Mouse (Mus musculus) neural tube, embryonic 15.5 days (tissue): ENCODE data around the gene Alox5ap. TPM values are rescaled to one million over a fixed set of nuclear protein-coding genes. Genes with fewer than 3 reads are reported as not detected.

Source experiments
- ATAC-seq: fragments of 200-750 bp; cut with Nextera tagmentation; 2 replicates; pipeline ENCODE4 v1.8.0; 2017; ENCODE audit warnings: mild to moderate bottlenecking, moderate TSS enrichment, moderate library complexity; ENCODE audit not compliant: low FRiP score
- H3K27ac ChIP-seq: fragments of 300-500 bp; sonication (generic); replicated peaks from 2 replicates; pipeline ENCODE4 v1.5.1; 2015; ENCODE audit warnings: mild to moderate bottlenecking, inconsistent platforms
- H3K27me3 ChIP-seq: fragments of 300-500 bp; sonication (generic); replicated peaks from 2 replicates; pipeline ENCODE4 v1.6.1; 2015; ENCODE audit warnings: inconsistent platforms
- H3K36me3 ChIP-seq: fragments of 300-500 bp; sonication (generic); 2 replicates; pipeline ENCODE4 v1.6.1; 2015; ENCODE audit warnings: inconsistent platforms
- H3K4me1 ChIP-seq: fragments of 300-500 bp; sonication (generic); 2 replicates; pipeline ENCODE4 v1.6.1; 2015; ENCODE audit warnings: inconsistent platforms
- H3K4me2 ChIP-seq: fragments of 300-500 bp; sonication (generic); 2 replicates; pipeline ENCODE4 v1.6.1; 2015; ENCODE audit warnings: inconsistent platforms, mild to moderate bottlenecking, moderate library complexity
- H3K4me3 ChIP-seq: fragments of 300-500 bp; sonication (generic); replicated peaks from 2 replicates; pipeline ENCODE4 v1.5.1; 2015; ENCODE audit warnings: mild to moderate bottlenecking, inconsistent platforms
- H3K9ac ChIP-seq: fragments of 300-500 bp; sonication (generic); replicated peaks from 2 replicates; pipeline ENCODE4 v1.6.1; 2015; ENCODE audit warnings: mild to moderate bottlenecking, inconsistent platforms
- H3K9me3 ChIP-seq: fragments of 300-500 bp; sonication (generic); replicated peaks from 2 replicates; pipeline ENCODE4 v1.6.1; 2016; ENCODE audit warnings: inconsistent platforms
- WGBS: fragments of 180-500 bp; shearing (Covaris S2); methylation state at CpG from one replicate; pipeline ENCODE4 v1.1.7; 2015; ENCODE audit warnings: mixed read lengths; 5-methylcytosine and 5-hydroxymethylcytosine counted together
- polyA plus RNA-seq: library from polyadenylated mRNA; unstranded; fragments of >200 nt; fragmentation: Nextera tagmentation; extraction: Ambion mirVana; gene quantifications from 2 replicates; pipeline ENCODE4 v1.2.1, GENCODE M21; 2015

Alox5ap gene
- polyA plus RNA-seq, 1 experiment from 2014 or later = 12.0 TPM

GRCm38 (mm10) chr5:149287148-149288038 is 22.8 kb downstream of the Alox5ap start:
- WGBS = 21% methylated on average over 41 of the region's 41 CpGs

DNA sequence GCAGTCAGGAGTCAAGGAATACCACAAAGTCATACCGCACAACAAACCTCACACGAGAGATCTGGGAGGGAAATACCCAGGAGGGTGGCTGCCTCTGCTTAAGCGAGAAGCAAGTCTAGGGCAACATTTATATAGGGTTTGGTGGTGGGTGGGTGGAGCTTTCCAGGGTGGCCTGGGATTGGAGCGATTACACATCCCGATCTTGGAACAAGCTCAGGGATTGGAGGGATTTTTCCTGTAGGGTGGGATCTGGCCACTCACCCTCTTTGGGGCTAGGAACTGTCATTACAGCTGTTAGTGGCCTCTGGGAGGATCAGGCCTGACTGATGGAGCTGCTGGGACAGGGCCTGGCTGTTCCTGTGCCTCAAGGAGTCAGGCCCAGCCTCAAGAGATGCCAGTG is 26.7 kb downstream of the Alox5ap start:
- Histone ChIP-seq H3K4me2 (no peak overlapping the region), H3K9me3 (no peaks in the 10 kb centered on the region), H3K27ac (no peak overlapping the region), H3K4me3 (no peak overlapping the region), H3K27me3 (no peaks in the 10 kb centered on the region), H3K9ac (no peak overlapping the region), H3K36me3 (no peaks in the 10 kb centered on the region), H3K4me1 (peaks cover 15% of the 10 kb centered on the region; the same call in 1 of the 2 replicates)
- 90% methylated on average over 5 of the region's 5 CpGs for WGBS
- ATAC-seq = no peak

More at GRCm38 (mm10) chr5:149287148-149288038, 22.8 kb downstream of the Alox5ap start:
- no peaks in the 10 kb centered on the region for H3K9me3 ChIP-seq
- peak; percentile 62 for ATAC-seq
- H3K4me2 ChIP-seq = peak overlapping the region; percentile 62
- H3K27me3 ChIP-seq = no peaks in the 10 kb centered on the region
- peak overlapping the region; percentile 40 for H3K4me3 ChIP-seq
- H3K27ac ChIP-seq = peak overlapping the region; percentile 70
- peaks cover 18% of the 10 kb centered on the region; the same call in 1 of the 2 replicates for H3K4me1 ChIP-seq
- H3K36me3 ChIP-seq = no peaks in the 10 kb centered on the region
- H3K9ac ChIP-seq = peak overlapping the region; percentile 45

- Histone ChIP-seq H3K9me3 (no peaks in the 10 kb centered on the region), H3K27ac (no peak overlapping the region), H3K9ac (no peak overlapping the region), H3K4me3 (no peak overlapping the region), H3K4me1 (0 out of 2 replicates have a peak, but pooled peaks cover 2% of the 10 kb centered on the region), H3K27me3 (no peaks in the 10 kb centered on the region), H3K36me3 (no peaks in the 10 kb centered on the region), H3K4me2 (no peak overlapping the region)
- ATAC-seq = no peak
- 78% methylated on average over 4 of the region's 4 CpGs for WGBS
Measured at GRCm38 (mm10) chr5:149293071-149293470, 28.5 kb downstream of the Alox5ap start.

DNA sequence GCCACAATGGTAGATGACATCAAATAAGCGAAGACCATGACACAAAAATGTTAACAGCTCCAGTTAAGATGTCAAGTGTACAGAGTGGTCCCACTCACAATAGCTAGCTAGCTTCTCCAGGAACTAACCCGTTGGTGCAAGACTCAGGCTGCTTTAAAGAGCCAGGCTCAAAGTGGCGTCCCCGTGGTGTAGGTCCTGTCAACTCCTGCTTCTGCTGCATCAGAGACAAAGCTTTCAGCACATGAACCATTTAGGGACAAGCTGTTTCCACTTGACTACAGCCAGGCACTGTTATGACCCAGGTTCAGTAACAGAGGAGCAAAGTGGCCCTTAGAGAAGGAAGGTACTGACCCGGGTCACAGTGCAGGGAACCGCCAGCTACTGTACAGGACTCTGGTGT is 32.2 kb downstream of the Alox5ap start:
- Histone ChIP-seq H3K27ac (no peak overlapping the region), H3K9ac (no peak overlapping the region), H3K9me3 (no peaks in the 10 kb centered on the region), H3K36me3 (no peaks in the 10 kb centered on the region), H3K4me2 (no peak overlapping the region), H3K27me3 (no peaks in the 10 kb centered on the region), H3K4me1 (no peaks in the 10 kb centered on the region), H3K4me3 (no peak overlapping the region)
- ATAC-seq = no peak
- WGBS = 95% methylated on average over 6 of the region's 6 CpGs

DNA sequence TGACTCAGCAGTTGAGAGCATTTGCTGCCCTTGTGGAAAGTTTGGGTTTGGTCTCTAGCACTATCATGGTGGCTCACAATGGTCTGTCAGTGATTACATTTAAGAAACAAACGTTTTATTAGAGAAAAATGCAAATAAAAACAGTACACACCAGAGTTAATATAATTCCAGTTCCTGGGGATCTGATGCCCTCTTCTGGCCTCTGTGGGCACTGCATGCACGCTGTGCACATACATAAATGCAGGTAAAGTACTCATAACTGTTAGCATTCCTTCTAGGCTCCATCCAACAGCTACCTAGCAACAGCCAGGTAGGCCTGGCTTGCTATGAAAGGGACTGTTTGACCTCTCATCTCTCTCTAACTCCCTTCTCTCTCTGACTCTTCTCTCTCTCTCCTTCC is 32.9 kb downstream of the Alox5ap start:
- ATAC-seq = no peak
- Histone ChIP-seq H3K4me2 (no peak overlapping the region), H3K4me3 (no peak overlapping the region), H3K36me3 (no peaks in the 10 kb centered on the region), H3K4me1 (no peaks in the 10 kb centered on the region), H3K27me3 (no peaks in the 10 kb centered on the region), H3K27ac (no peak overlapping the region), H3K9me3 (no peaks in the 10 kb centered on the region), H3K9ac (no peak overlapping the region)
- WGBS = 71% methylated on average over 2 of the region's 2 CpGs

DNA sequence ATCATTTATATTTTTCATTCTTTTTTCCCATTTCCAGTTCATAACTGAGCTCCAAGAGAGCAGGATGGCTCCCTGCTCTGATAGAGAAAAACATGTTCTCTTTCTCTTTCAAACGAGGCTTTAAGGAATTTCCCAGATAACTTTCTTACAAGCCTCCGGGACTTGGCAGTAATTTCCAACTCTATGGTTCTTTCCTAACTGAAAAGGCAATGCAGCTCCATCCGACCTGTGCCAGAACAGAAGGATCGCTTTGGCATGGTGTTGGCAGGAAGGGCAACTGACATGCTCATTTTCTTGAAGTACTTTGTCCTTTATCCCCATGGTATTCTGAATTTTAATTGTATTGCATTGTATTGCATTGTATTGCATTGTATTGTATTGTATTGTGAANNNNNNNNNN is 33.7 kb downstream of the Alox5ap start:
- Histone ChIP-seq H3K4me3 (no peak overlapping the region), H3K9me3 (no peaks in the 10 kb centered on the region), H3K4me1 (no peaks in the 10 kb centered on the region), H3K4me2 (no peak overlapping the region), H3K27me3 (no peaks in the 10 kb centered on the region), H3K9ac (no peak overlapping the region), H3K27ac (no peak overlapping the region), H3K36me3 (no peaks in the 10 kb centered on the region)
- 65% methylated on average over 4 of the region's 4 CpGs for WGBS
- no peak for ATAC-seq

- no peaks in the 10 kb centered on the region for H3K27me3 ChIP-seq
- ATAC-seq = no peak
- WGBS = 73% methylated on average over 23 of the region's 23 CpGs
Measured at GRCm38 (mm10) chr5:149312884-149313652, 48.5 kb downstream of the Alox5ap start.

GRCm38 (mm10) chr5:149314514-149315081 is 50.0 kb downstream of the Alox5ap start:
- H3K27me3 ChIP-seq = no peaks in the 10 kb centered on the region
- H3K9me3 ChIP-seq = no peaks in the 10 kb centered on the region
- H3K36me3 ChIP-seq = no peaks in the 10 kb centered on the region
- H3K4me1 ChIP-seq = peaks cover 20% of the 10 kb centered on the region
- H3K4me2 ChIP-seq = no peak overlapping the region
- WGBS = 83% methylated on average over 12 of the region's 12 CpGs
- H3K27ac ChIP-seq = no peak overlapping the region
- ATAC-seq = no peak
- no peak overlapping the region for H3K9ac ChIP-seq
- H3K4me3 ChIP-seq = no peak overlapping the region

More at GRCm38 (mm10) chr5:149312884-149313652, 48.5 kb downstream of the Alox5ap start:
- Histone ChIP-seq H3K4me1 (peaks cover 15% of the 10 kb centered on the region), H3K4me2 (no peak overlapping the region), H3K9ac (no peak overlapping the region), H3K9me3 (no peaks in the 10 kb centered on the region), H3K4me3 (no peak overlapping the region), H3K36me3 (no peaks in the 10 kb centered on the region), H3K27ac (no peak overlapping the region)

DNA sequence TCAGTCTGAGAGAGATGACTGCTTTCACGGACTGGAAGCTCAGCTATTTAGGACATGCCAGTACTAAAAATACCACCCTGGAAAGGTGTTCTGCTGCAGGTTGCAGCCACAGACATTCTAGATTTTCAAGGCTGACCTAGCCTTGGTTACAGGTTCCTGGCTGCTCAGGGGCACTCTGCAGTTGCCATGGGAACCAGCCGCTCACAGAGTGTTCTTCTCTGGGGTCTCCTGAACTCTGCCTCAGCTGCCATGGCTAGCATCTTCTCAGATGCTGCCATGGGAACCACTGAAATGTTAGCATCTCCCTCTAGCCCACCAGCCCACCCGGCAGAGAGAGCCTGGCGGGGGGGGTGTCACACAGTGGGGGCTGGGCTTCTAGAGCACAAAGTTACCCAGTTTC is 52.4 kb downstream of the Alox5ap start:
- Histone ChIP-seq H3K4me1 (peaks cover 40% of the 10 kb centered on the region), H3K27ac (peak overlapping the region; percentile 51), H3K9me3 (no peaks in the 10 kb centered on the region), H3K9ac (no peak overlapping the region), H3K27me3 (no peaks in the 10 kb centered on the region), H3K4me2 (no peak overlapping the region), H3K4me3 (no peak overlapping the region), H3K36me3 (no peaks in the 10 kb centered on the region)
- 11% methylated on average over 4 of the region's 4 CpGs for WGBS
- peak; percentile 46; the same call in 1 of the 2 replicates for ATAC-seq

DNA sequence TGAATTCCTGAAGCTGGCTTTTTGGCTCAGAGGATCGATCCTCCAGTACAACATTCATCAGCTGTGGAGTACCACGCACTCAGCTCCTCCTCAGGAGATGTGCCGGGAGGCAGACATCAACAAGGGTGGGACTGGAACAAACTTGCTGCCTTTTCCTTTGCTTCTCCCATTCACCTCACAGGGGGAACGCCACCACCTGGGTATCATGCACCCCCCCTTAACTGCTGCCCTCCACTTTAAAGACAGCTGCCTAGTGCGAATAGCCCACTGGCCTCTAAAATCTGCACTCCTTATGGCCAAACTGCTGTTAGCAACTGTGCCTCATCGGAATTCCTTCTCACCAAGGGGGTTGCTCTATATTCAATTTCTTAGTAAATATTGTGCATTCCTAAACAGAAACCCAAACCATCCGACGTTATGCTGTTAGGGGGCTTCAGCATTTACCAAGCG is 55.3 kb downstream of the Alox5ap start:
- Histone ChIP-seq H3K36me3 (no peaks in the 10 kb centered on the region), H3K27me3 (no peaks in the 10 kb centered on the region), H3K9me3 (no peaks in the 10 kb centered on the region), H3K4me2 (peak overlapping the region; percentile 45; the same call in 1 of the 2 replicates), H3K27ac (peak overlapping the region; percentile 85), H3K9ac (peak overlapping the region; percentile 36), H3K4me1 (peaks cover 50% of the 10 kb centered on the region), H3K4me3 (no peak overlapping the region)
- no peak for ATAC-seq
- whole genome bisulfite sequencing = 21% methylated on average over 9 of the region's 9 CpGs
